Mouse (Mus musculus) intestine, embryonic 16.5 days (tissue): Measurements from ENCODE around the gene Desi1. TPM values are rescaled to one million over a fixed set of nuclear protein-coding genes. Genes with fewer than 3 reads are reported as not detected.

Experiments
- ATAC-seq: fragments of 200-750 bp; cut with Nextera tagmentation; 2 replicates; pipeline ENCODE4 v1.8.0; 2017; ENCODE audit warnings: moderate TSS enrichment, moderate library complexity
- H3K27ac ChIP-seq: fragments of 300-500 bp; sonication (generic); 2 replicates; pipeline ENCODE4 v1.5.1; 2014; ENCODE audit warnings: mild to moderate bottlenecking, low read length
- H3K27me3 ChIP-seq: fragments of 300-500 bp; sonication (generic); replicated peaks from 2 replicates; pipeline ENCODE4 v1.6.1; 2014; ENCODE audit warnings: low read length, control low read depth, mixed read lengths; ENCODE audit not compliant: control insufficient read depth, insufficient read depth
- H3K36me3 ChIP-seq: fragments of 300-500 bp; sonication (generic); 2 replicates; pipeline ENCODE4 v1.6.1; 2014; ENCODE audit warnings: low read length, control low read depth; ENCODE audit not compliant: control insufficient read depth, insufficient read depth
- H3K4me1 ChIP-seq: fragments of 300-500 bp; sonication (generic); 2 replicates; pipeline ENCODE4 v1.6.1; 2014; ENCODE audit warnings: low read length, control low read depth, mixed read lengths; ENCODE audit not compliant: control insufficient read depth, insufficient read depth
- H3K4me2 ChIP-seq: fragments of 300-500 bp; sonication (generic); 2 replicates; pipeline ENCODE4 v1.6.1; 2014; ENCODE audit warnings: low read depth, low read length, control low read depth
- H3K4me3 ChIP-seq: fragments of 300-500 bp; sonication (generic); 2 replicates; pipeline ENCODE4 v1.5.1; 2014; ENCODE audit warnings: mild to moderate bottlenecking, low read length
- H3K9ac ChIP-seq: fragments of 300-500 bp; sonication (generic); 2 replicates; pipeline ENCODE4 v1.6.1; 2014; ENCODE audit warnings: low read depth, low read length
- H3K9me3 ChIP-seq: fragments of 300-500 bp; sonication (generic); 2 replicates; pipeline ENCODE4 v1.6.1; 2016; ENCODE audit warnings: low read length, control low read depth; ENCODE audit not compliant: control insufficient read depth
- WGBS: fragments of 180-500 bp; shearing (Covaris S2); extraction: QIAGEN DNeasy Blood & Tissue Kit; methylation state at CpG from one replicate; pipeline ENCODE4 v1.1.7; 2014; 5-methylcytosine and 5-hydroxymethylcytosine counted together
- polyA plus RNA-seq: library from polyadenylated mRNA; unstranded; fragments of >200 nt; fragmentation: Nextera tagmentation; extraction: Ambion mirVana; gene quantifications from 2 replicates; pipeline ENCODE4 v1.2.1, GENCODE M21; 2015

Gene Desi1
- polyA plus RNA-seq, 1 experiment from 2014 or later, result 19.6 TPM

DNA sequence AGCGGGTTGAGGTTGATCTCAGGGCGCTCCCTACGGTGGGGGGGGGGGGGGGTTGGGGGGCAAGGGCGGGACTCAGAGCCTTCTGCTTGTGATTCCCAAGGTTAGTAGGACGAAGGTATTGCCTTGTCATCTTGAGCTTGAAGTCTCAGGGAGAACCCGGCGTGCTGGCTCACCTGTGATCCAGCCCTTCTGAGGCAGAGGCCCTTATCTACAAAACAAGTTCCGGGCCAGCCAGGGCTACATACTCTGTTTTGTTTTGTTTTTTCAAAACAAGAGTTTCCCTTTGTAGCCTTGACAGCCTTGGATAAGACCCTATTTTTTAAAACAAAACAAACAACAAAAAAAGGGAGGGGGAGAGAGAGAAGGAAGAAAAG lies 72.6 kb downstream of the Desi1 start:
- no peaks in the 10 kb centered on the region for H3K9me3 ChIP-seq
- no peaks in the 10 kb centered on the region for H3K36me3 ChIP-seq
- no peaks in the 10 kb centered on the region for H3K4me1 ChIP-seq
- WGBS, result under 1% methylated on average over 8 of the region's 8 CpGs
- peak; percentile 73 for ATAC-seq
- peak overlapping the region; percentile 52 for H3K9ac ChIP-seq
- H3K4me3 ChIP-seq, result peak overlapping the region; percentile 62
- H3K27me3 ChIP-seq, result no peaks in the 10 kb centered on the region
- peak overlapping the region; percentile 34; the same call in 1 of the 2 replicates for H3K27ac ChIP-seq
- H3K4me2 ChIP-seq, result peak overlapping the region; percentile 95

- H3K27me3 ChIP-seq, result no peaks in the 10 kb centered on the region
- no peaks in the 10 kb centered on the region for H3K4me1 ChIP-seq
- H3K9ac ChIP-seq, result peak within 1 kb of the TSS; percentile 77
- H3K9me3 ChIP-seq, result no peaks in the 10 kb centered on the region
- peak within 1 kb of the TSS; percentile 61 for H3K27ac ChIP-seq
- peak within 1 kb of the TSS; percentile 95 for H3K4me2 ChIP-seq
- under 1% methylated on average over 77 of the region's 77 CpGs for WGBS
- peak; percentile 99 for ATAC-seq
- peak within 1 kb of the TSS; percentile 62 for H3K4me3 ChIP-seq
- no peaks in the 10 kb centered on the region for H3K36me3 ChIP-seq
These were observed 73.2 kb downstream of the Desi1 start, which contains the start of gene Pmm1 for GRCm38 (mm10) chr15:81960171-81961077. TSS of gene Pmm1 (minus strand) at chr15:81960930.

GRCm38 (mm10) chr15:81958906-81959305 lies 74.8 kb downstream of the Desi1 start:
- Histone ChIP-seq H3K4me3 (no peak overlapping the region), H3K4me1 (no peaks in the 10 kb centered on the region), H3K27ac (no peak overlapping the region), H3K27me3 (no peaks in the 10 kb centered on the region), H3K9ac (no peak overlapping the region), H3K9me3 (no peaks in the 10 kb centered on the region), H3K36me3 (no peaks in the 10 kb centered on the region), H3K4me2 (no peak overlapping the region)
- 85% methylated on average over 3 of the region's 3 CpGs for WGBS
- ATAC-seq, result no peak

GRCm38 (mm10) chr15:81957598-81957997 lies 76.1 kb downstream of the Desi1 start:
- no peaks in the 10 kb centered on the region for H3K9me3 ChIP-seq
- H3K27ac ChIP-seq, result no peak overlapping the region
- H3K4me1 ChIP-seq, result no peaks in the 10 kb centered on the region
- H3K36me3 ChIP-seq, result no peaks in the 10 kb centered on the region
- H3K27me3 ChIP-seq, result no peaks in the 10 kb centered on the region
- WGBS, result 85% methylated on average over 11 of the region's 11 CpGs
- no peak overlapping the region for H3K4me2 ChIP-seq
- no peak overlapping the region for H3K4me3 ChIP-seq
- no peak for ATAC-seq
- H3K9ac ChIP-seq, result no peak overlapping the region

DNA sequence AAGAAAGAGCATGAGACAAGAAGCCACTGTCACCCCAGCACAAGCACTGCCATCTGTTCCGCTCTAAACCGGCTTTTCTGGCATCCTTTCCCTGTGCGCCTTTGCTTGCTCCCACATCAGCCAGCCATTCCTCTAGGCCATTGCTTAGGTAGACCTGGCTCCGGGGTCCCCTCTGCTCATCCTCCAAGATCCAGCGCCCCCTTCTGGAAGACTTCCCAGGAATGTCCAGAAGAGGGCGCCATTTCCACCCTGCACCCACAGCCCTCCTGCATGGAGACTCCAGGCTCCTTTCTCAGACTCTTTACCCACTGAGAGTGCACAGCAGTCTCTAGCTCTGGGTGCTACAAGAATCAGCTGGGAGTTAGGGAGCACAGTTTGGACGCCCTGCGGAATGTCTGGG lies 77.2 kb downstream of the Desi1 start:
- Histone ChIP-seq H3K4me3 (no peak overlapping the region), H3K36me3 (no peaks in the 10 kb centered on the region), H3K4me1 (no peaks in the 10 kb centered on the region), H3K4me2 (no peak overlapping the region), H3K27ac (no peak overlapping the region), H3K27me3 (no peaks in the 10 kb centered on the region), H3K9me3 (no peaks in the 10 kb centered on the region), H3K9ac (no peak overlapping the region)
- ATAC-seq, result no peak
- WGBS, result 57% methylated on average over 8 of the region's 8 CpGs

DNA sequence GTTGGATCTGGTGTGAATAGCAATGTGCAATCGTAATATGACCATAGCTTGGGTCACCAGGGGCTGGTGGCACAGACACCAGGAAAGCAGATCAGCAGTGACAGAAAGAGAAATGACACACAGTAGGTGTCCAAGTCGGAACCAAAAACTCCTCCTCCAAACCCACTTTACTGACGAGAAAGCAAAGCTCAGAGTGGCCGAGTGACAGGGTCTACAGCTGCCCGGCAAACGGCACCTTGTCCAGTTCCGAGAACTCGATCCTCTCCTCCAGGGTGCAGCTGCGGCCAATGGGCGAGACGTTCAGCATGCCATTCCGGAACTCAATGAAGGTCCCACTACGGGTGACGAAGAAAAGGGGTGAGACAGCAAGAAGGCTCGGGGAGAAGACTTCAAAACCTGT lies 78.2 kb downstream of the Desi1 start:
- Histone ChIP-seq H3K4me3 (no peak overlapping the region), H3K9me3 (no peaks in the 10 kb centered on the region), H3K9ac (no peak overlapping the region), H3K4me1 (no peaks in the 10 kb centered on the region), H3K4me2 (no peak overlapping the region), H3K27me3 (no peaks in the 10 kb centered on the region), H3K36me3 (no peaks in the 10 kb centered on the region), H3K27ac (no peak overlapping the region)
- ATAC-seq, result no peak
- 93% methylated on average over 15 of the region's 15 CpGs for WGBS

DNA sequence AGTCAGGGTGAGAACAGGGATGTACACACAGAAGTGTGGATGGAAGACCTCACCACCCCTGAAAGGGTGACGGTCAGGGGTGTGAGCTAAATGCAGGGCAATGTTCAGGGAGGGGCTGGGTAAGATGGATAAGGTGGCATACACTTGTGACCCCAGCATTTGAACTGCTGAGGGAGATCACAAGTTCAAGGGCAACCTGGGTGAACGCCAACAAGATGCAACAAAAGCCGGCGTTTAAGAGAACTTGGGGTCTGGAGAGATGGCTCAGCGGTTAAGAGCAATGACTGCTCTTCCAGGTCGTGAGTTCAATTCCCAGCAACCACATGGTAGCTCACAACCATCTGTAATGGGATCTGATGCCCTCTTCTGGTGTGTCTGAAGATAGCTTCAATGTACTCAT lies 78.9 kb downstream of the Desi1 start:
- no peaks in the 10 kb centered on the region for H3K4me1 ChIP-seq
- ATAC-seq, result no peak

DNA sequence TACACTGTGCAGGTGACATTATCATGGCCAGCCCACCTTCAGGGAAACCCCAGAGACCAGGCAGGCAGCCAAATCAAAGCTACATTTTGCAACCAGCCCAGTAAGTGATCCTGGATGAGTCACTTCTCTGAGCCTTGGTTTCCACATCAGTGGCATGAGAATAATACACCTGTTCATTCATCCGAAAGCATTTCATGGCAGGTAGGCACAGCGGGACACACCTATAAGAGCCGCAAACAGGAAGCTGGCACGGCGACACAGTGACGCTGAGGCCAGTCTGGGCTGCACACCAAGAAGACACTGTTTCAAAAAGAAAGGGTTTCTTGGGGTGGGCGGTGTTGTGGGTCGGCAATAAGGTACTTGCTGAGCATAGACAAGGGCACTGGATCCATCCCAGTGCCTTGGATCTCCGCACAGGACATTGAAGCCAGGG lies 79.5 kb downstream of the Desi1 start:
- H3K9ac ChIP-seq, result no peak overlapping the region
- no peaks in the 10 kb centered on the region for H3K4me1 ChIP-seq
- no peak overlapping the region for H3K27ac ChIP-seq
- WGBS, result 98% methylated on average over 9 of the region's 9 CpGs
- H3K4me3 ChIP-seq, result no peak overlapping the region
- H3K4me2 ChIP-seq, result no peak overlapping the region
- no peaks in the 10 kb centered on the region for H3K27me3 ChIP-seq
- no peak for ATAC-seq
- no peaks in the 10 kb centered on the region for H3K36me3 ChIP-seq
- H3K9me3 ChIP-seq, result no peaks in the 10 kb centered on the region

More for the DNA sequence above, 78.9 kb downstream of the Desi1 start:
- Histone ChIP-seq H3K4me2 (no peak overlapping the region), H3K36me3 (no peaks in the 10 kb centered on the region), H3K9ac (no peak overlapping the region), H3K9me3 (no peaks in the 10 kb centered on the region), H3K4me3 (no peak overlapping the region), H3K27ac (no peak overlapping the region), H3K27me3 (no peaks in the 10 kb centered on the region)
- WGBS, result 95% methylated on average over 6 of the region's 6 CpGs

GRCm38 (mm10) chr15:81952310-81952709 lies 81.4 kb downstream of the Desi1 start:
- Histone ChIP-seq H3K9ac (no peak overlapping the region), H3K27ac (no peak overlapping the region), H3K4me3 (no peak overlapping the region), H3K36me3 (no peaks in the 10 kb centered on the region), H3K27me3 (no peaks in the 10 kb centered on the region), H3K9me3 (no peaks in the 10 kb centered on the region), H3K4me1 (no peaks in the 10 kb centered on the region), H3K4me2 (no peak overlapping the region)
- WGBS, result 76% methylated on average over 4 of the region's 4 CpGs
- ATAC-seq, result no peak
